Mouse (Mus musculus) ES-Bruce4 (cell line): ENCODE results near the gene Rnf213. TPM values are rescaled to one million over a fixed set of nuclear protein-coding genes. Genes with fewer than 3 reads are reported as not detected.

ENCODE experiments used
- H3K27ac ChIP-seq: 2 replicates; pipeline ENCODE4 v1.5.1; 2012; ENCODE audit warnings: low read length, inconsistent platforms; ENCODE audit not compliant: insufficient read depth
- H3K27me3 ChIP-seq: 2 replicates; pipeline ENCODE4 v1.6.1; 2012; ENCODE audit warnings: mild to moderate bottlenecking, low read length, inconsistent platforms; ENCODE audit not compliant: control insufficient read depth, poor library complexity, insufficient read depth, severe bottlenecking
- H3K36me3 ChIP-seq: 2 replicates; pipeline ENCODE4 v1.6.1; 2012; ENCODE audit warnings: inconsistent platforms, mild to moderate bottlenecking, low read length, moderate library complexity; ENCODE audit not compliant: control insufficient read depth, poor library complexity, insufficient read depth, severe bottlenecking
- H3K4me1 ChIP-seq: one replicate; pipeline ENCODE4 v1.8.1; 2011; ENCODE audit warnings: low read length; ENCODE audit not compliant: control insufficient read depth, insufficient read depth
- H3K4me3 ChIP-seq: 2 replicates; pipeline ENCODE4 v1.5.1; 2011; ENCODE audit warnings: low read depth, mild to moderate bottlenecking, low read length
- H3K9ac ChIP-seq: 2 replicates; pipeline ENCODE4 v1.6.1; 2012; ENCODE audit warnings: low read depth, mild to moderate bottlenecking, inconsistent platforms; ENCODE audit not compliant: poor library complexity, severe bottlenecking
- H3K9me3 ChIP-seq: replicated peaks from 2 replicates; pipeline ENCODE4 v1.6.1; 2012; ENCODE audit warnings: mild to moderate bottlenecking, low read length, inconsistent platforms; ENCODE audit not compliant: control insufficient read depth, poor library complexity, insufficient read depth, severe bottlenecking
- CTCF ChIP-seq: IDR thresholded peaks from one replicate; pipeline ENCODE4 v1.8.1; 2011; ENCODE audit warnings: low read depth, low read length
- EP300 ChIP-seq: IDR thresholded peaks from 2 replicates; pipeline ENCODE4 v1.6.1; 2011; ENCODE audit warnings: low read depth, low read length; ENCODE audit not compliant: insufficient read depth
- POLR2A ChIP-seq: IDR thresholded peaks from one replicate; pipeline ENCODE4 v1.8.1; 2011; ENCODE audit warnings: low read length; ENCODE audit not compliant: insufficient read depth
- polyA plus RNA-seq: library from polyadenylated mRNA; stranded (reverse); fragments of >200 nt; gene quantifications from 2 replicates; pipeline ENCODE4 v1.2.4, GENCODE M21; 2011; ENCODE audit warnings: low read depth; ENCODE audit not compliant: missing spikeins, insufficient read depth, insufficient read length

Rnf213 gene
- polyA plus RNA-seq, 1 experiment: 22.4 TPM

DNA sequence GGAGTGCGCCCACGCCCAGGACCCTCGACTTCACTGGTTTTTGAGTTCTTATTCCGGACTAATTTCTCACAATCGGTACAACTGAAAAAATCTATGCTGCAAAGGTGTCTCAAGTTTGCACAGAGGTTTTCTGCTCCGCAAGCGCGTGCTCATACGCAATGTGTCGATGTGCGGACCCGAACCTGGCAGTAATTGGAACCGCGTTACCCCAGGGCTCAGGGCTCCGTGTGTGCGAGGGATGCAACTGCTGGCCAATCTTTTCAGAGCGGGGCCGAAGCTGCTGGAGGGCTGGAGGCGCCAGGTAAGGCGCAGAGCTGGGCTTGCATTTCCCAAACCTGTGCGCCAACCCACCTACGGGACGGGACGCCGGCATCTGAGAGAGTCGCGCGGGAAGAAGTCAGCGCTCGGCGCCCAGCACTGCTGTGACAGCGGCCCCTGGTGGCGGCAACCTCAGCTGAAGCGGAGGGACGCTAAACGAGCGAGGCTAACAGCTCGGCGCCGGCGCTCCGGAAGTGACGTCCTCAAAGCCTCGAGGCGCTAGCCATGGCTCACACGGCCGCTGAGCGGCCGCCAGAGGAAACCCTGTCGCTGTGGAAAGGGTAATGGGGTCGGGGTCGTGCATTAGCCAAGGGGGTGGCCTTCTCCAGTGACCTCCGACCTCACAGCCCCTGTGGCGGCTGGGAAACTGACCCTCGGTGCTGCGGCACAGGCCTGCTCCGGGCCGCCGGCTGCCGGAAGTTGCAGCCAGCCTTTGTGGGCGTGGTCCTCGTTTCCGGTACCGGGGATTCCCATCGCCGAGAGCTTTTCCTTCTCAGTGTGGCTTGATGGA is 98.2 kb downstream of the Rnf213 start, which contains the start of gene Endov:
Gene Endov, plus strand, starts transcription at position 487 of the 829 bp plus-strand sequence.
- no peak within 1 kb of the TSS for H3K27ac ChIP-seq
- no peaks in the 10 kb centered on the region for H3K27me3 ChIP-seq
- peak within 1 kb of the TSS; percentile 82 for H3K4me3 ChIP-seq
- H3K36me3 ChIP-seq: no peaks in the 10 kb centered on the region
- peak within 1 kb of the TSS; percentile 64 for H3K9ac ChIP-seq
- no peaks in the 10 kb centered on the region for H3K9me3 ChIP-seq
- TF ChIP-seq EP300 (0 out of 2 replicates have a peak, but pooled peaks have one; percentile 12), CTCF (peak; percentile 88), POLR2A (no peak)
- no peaks in the 10 kb centered on the region for H3K4me1 ChIP-seq

DNA sequence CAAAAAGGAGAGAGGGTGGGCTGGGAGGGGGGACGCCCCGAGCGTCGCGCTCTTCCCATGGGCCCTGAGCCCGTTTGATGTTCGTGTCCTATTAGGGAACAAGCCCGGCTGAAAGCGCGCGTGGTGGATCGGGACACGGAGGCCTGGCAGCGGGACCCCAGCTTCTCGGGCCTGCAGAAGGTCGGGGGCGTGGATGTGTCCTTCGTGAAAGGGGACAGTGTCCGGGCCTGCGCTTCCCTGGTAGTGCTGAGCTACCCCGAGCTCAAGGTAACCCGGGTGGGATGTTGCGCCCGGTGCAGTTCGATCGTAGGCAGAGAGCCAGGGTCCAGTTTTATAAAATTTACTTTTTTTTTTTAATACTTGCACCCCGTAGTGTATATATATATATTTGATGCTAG is 98.8 kb downstream of the Rnf213 start:
- no peaks in the 10 kb centered on the region for H3K27me3 ChIP-seq
- no peaks in the 10 kb centered on the region for H3K9me3 ChIP-seq
- no peaks in the 10 kb centered on the region for H3K36me3 ChIP-seq
- peak overlapping the region; percentile 82 for H3K4me3 ChIP-seq
- H3K9ac ChIP-seq: peak overlapping the region; percentile 64
- H3K4me1 ChIP-seq: no peaks in the 10 kb centered on the region
- no peak overlapping the region for H3K27ac ChIP-seq
- TF ChIP-seq CTCF (no peak), POLR2A (no peak), EP300 (no peak)

DNA sequence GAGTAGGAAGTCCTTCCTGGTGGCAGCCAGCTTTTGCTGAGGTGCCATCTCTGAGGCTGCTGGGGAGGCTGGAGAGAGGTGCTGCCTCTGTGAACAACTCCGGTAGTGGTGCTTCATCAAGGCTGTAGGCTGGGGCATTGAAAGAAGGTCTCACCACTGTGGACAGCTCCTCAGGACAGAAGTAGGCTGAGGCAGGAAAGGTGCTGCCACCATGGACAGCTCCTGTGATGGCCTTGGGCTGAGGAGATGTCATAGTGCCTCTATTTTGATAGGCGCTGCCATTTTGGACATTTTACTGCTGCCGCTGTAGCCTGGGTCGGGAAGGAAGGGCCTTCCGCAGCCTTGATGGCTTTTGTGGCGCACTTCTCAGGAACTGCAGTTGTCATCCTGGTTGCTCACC is 99.9 kb downstream of the Rnf213 start:
- H3K4me1 ChIP-seq: no peaks in the 10 kb centered on the region
- no peaks in the 10 kb centered on the region for H3K9me3 ChIP-seq
- H3K27me3 ChIP-seq: no peaks in the 10 kb centered on the region
- no peak overlapping the region for H3K9ac ChIP-seq
- TF ChIP-seq POLR2A (no peak), CTCF (no peak), EP300 (peak; percentile 69; the same call in 1 of the 2 replicates)
- H3K4me3 ChIP-seq: no peak overlapping the region
- H3K27ac ChIP-seq: no peak overlapping the region
- H3K36me3 ChIP-seq: no peaks in the 10 kb centered on the region

DNA sequence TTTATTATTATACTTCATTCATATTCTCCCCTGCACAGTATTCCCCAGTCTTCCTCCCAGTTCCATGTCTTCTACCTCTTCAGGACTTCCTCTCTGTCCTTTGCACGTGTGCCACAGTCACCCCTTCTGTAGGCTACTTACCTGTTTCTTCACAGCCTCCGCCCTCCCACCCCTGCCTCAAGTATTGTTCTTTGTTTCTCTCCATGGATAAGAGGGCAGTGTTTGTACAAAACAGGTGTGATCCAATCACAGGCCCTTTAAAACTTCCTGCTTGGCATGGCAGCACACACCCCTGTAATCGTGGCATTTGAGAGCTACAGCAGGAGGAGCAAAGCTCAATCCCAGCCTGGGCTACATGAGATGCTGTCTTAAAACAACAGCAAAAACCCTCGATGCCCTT is 100.6 kb downstream of the Rnf213 start:
- H3K4me1 ChIP-seq: no peaks in the 10 kb centered on the region
- no peak for TF ChIP-seq CTCF
- TF ChIP-seq POLR2A: no peak
- TF ChIP-seq EP300: no peak
- H3K36me3 ChIP-seq: no peaks in the 10 kb centered on the region
- H3K9me3 ChIP-seq: no peaks in the 10 kb centered on the region
- H3K27ac ChIP-seq: no peak overlapping the region
- no peak overlapping the region for H3K4me3 ChIP-seq
- no peaks in the 10 kb centered on the region for H3K27me3 ChIP-seq
- H3K9ac ChIP-seq: no peak overlapping the region

DNA sequence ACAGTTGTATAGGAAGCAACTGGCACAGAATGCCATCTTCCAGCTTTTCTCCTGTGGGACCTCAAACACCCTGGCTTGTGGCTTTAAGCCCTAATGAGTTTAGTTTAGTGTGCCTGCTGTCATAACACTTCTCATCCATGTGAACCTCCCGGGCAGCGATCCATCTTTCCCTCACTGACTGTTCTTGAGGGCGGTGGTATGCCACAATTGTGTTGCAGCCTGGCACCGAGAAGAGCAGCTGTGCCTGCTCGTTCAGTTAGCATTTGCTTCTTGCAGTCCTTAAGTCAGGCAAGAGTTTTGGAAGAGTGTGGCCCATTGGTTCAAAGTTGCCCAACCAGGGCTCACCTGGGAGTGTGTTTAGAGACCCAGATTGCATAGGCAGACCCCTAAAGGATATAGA is 103.2 kb downstream of the Rnf213 start:
- Histone ChIP-seq H3K9me3 (no peaks in the 10 kb centered on the region), H3K4me3 (no peak overlapping the region), H3K36me3 (no peaks in the 10 kb centered on the region), H3K27me3 (no peaks in the 10 kb centered on the region), H3K4me1 (no peaks in the 10 kb centered on the region), H3K27ac (no peak overlapping the region), H3K9ac (no peak overlapping the region)
- TF ChIP-seq POLR2A (no peak), CTCF (no peak), EP300 (no peak)

DNA sequence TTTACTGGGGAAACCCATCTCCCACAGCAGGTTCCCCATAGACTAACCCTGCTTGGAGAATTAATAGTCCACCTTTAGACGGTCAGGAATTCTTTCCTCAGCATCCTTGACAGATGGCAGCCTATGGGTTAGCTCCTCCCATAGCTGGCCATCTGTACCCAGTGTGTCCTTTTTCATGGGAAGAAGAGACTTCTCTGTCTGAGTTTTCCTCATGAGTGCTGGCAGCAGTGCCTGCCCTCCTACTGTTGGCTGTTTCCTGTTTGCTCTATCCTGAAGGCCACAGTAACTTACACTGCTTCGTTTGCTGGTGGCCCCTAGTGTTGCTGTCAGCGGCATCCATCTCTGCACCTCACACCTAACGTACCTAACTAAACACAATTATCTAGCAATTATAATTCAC is 104.6 kb downstream of the Rnf213 start:
- TF ChIP-seq POLR2A (no peak), CTCF (no peak), EP300 (no peak)

More for the DNA sequence above, 104.6 kb downstream of the Rnf213 start:
- H3K27me3 ChIP-seq: no peaks in the 10 kb centered on the region
- H3K27ac ChIP-seq: no peak overlapping the region
- H3K36me3 ChIP-seq: no peaks in the 10 kb centered on the region
- no peak overlapping the region for H3K4me3 ChIP-seq
- H3K9me3 ChIP-seq: no peaks in the 10 kb centered on the region
- H3K9ac ChIP-seq: no peak overlapping the region
- no peaks in the 10 kb centered on the region for H3K4me1 ChIP-seq
